Mouse (Mus musculus): ENCODE data around the gene Bahcc1. TPM values are rescaled to one million over a fixed set of nuclear protein-coding genes. Genes with fewer than 3 reads are reported as not detected.

Bahcc1 gene
- polyA plus RNA-seq, 1 experiment from 2014 or later, result 3.1 TPM

GRCm38 (mm10) chr11:120226421-120227280 lies 6.1 kb upstream of the Bahcc1 start:
- Histone ChIP-seq H3K9me3 (ENCODE audit: control insufficient read depth) (no peaks in the 10 kb centered on the region), H3K36me3 (ENCODE audit: control insufficient read depth, insufficient read depth) (no peaks in the 10 kb centered on the region), H3K4me2 (replicated peaks; ENCODE audit: low read depth) (no peak overlapping the region), H3K9ac (ENCODE audit: low read depth, low read length) (no peak overlapping the region), H3K4me3 (ENCODE audit: low read depth, low read length) (no peak overlapping the region), H3K27me3 (replicated peaks; ENCODE audit: control insufficient read depth, insufficient read depth, low read length) (no peaks in the 10 kb centered on the region), H3K4me1 (replicated peaks; ENCODE audit: control insufficient read depth, insufficient read depth, low read length) (peaks cover 43% of the 10 kb centered on the region), H3K27ac (ENCODE audit: low read depth, low read length) (no peak overlapping the region)
- TF ChIP-seq CTCF (IDR thresholded peaks at IDR 0.05; ENCODE audit: low read depth), result no peak
- WGBS, result 78% methylated on average over 12 of the region's 12 CpGs
- no peak for ATAC-seq

- peak overlapping the region; percentile 97 for H3K4me2 ChIP-seq (replicated peaks; ENCODE audit: low read depth)
- no peaks in the 10 kb centered on the region for H3K36me3 ChIP-seq (ENCODE audit: control insufficient read depth, insufficient read depth)
- 28% methylated on average over 8 of the region's 8 CpGs for WGBS
- H3K27me3 ChIP-seq (replicated peaks; ENCODE audit: control insufficient read depth, insufficient read depth, low read length), result no peaks in the 10 kb centered on the region
- H3K4me3 ChIP-seq (ENCODE audit: low read depth, low read length), result no peak overlapping the region
- peak overlapping the region; percentile 19 for H3K9ac ChIP-seq (ENCODE audit: low read depth, low read length)
- H3K9me3 ChIP-seq (ENCODE audit: control insufficient read depth), result no peaks in the 10 kb centered on the region
- TF ChIP-seq CTCF (IDR thresholded peaks at IDR 0.05; ENCODE audit: low read depth), result no peak
- H3K4me1 ChIP-seq (replicated peaks; ENCODE audit: control insufficient read depth, insufficient read depth, low read length), result peaks cover 49% of the 10 kb centered on the region
- H3K27ac ChIP-seq (ENCODE audit: low read depth, low read length), result peak overlapping the region; percentile 36; the same call in 1 of the 2 replicates
- no peak for ATAC-seq
Measured at GRCm38 (mm10) chr11:120227571-120228051, 5.1 kb upstream of the Bahcc1 start.

- H3K27me3 ChIP-seq (replicated peaks; ENCODE audit: control insufficient read depth, insufficient read depth, low read length), result no peaks in the 10 kb centered on the region
- peak overlapping the region; percentile 19; the same call in 1 of the 2 replicates for H3K9ac ChIP-seq (ENCODE audit: low read depth, low read length)
- WGBS, result 32% methylated on average over 9 of the region's 9 CpGs
- H3K9me3 ChIP-seq (ENCODE audit: control insufficient read depth), result no peaks in the 10 kb centered on the region
- peak overlapping the region; percentile 97 for H3K4me2 ChIP-seq (replicated peaks; ENCODE audit: low read depth)
- ATAC-seq, result no peak
- peaks cover 46% of the 10 kb centered on the region for H3K4me1 ChIP-seq (replicated peaks; ENCODE audit: control insufficient read depth, insufficient read depth, low read length)
- no peak for TF ChIP-seq CTCF (IDR thresholded peaks at IDR 0.05; ENCODE audit: low read depth)
- peak overlapping the region; percentile 82; the same call in 1 of the 2 replicates for H3K4me3 ChIP-seq (ENCODE audit: low read depth, low read length)
- H3K36me3 ChIP-seq (ENCODE audit: control insufficient read depth, insufficient read depth), result no peaks in the 10 kb centered on the region
- H3K27ac ChIP-seq (ENCODE audit: low read depth, low read length), result peak overlapping the region; percentile 47; the same call in 1 of the 2 replicates
Measured at GRCm38 (mm10) chr11:120228116-120228890, 4.4 kb upstream of the Bahcc1 start.

GRCm38 (mm10) chr11:120228911-120229437 lies 3.8 kb upstream of the Bahcc1 start:
- 22% methylated on average over 7 of the region's 7 CpGs for WGBS
- H3K9me3 ChIP-seq (ENCODE audit: control insufficient read depth), result no peaks in the 10 kb centered on the region
- peak overlapping the region; percentile 97 for H3K4me2 ChIP-seq (replicated peaks; ENCODE audit: low read depth)
- peak; percentile 34 for TF ChIP-seq CTCF (IDR thresholded peaks at IDR 0.05; ENCODE audit: low read depth)
- H3K36me3 ChIP-seq (ENCODE audit: control insufficient read depth, insufficient read depth), result no peaks in the 10 kb centered on the region
- no peaks in the 10 kb centered on the region for H3K27me3 ChIP-seq (replicated peaks; ENCODE audit: control insufficient read depth, insufficient read depth, low read length)
- H3K4me1 ChIP-seq (replicated peaks; ENCODE audit: control insufficient read depth, insufficient read depth, low read length), result peaks cover 40% of the 10 kb centered on the region
- peak overlapping the region; percentile 47; the same call in 1 of the 2 replicates for H3K27ac ChIP-seq (ENCODE audit: low read depth, low read length)
- H3K4me3 ChIP-seq (ENCODE audit: low read depth, low read length), result peak overlapping the region; percentile 82
- H3K9ac ChIP-seq (ENCODE audit: low read depth, low read length), result no peak overlapping the region
- no peak for ATAC-seq

DNA sequence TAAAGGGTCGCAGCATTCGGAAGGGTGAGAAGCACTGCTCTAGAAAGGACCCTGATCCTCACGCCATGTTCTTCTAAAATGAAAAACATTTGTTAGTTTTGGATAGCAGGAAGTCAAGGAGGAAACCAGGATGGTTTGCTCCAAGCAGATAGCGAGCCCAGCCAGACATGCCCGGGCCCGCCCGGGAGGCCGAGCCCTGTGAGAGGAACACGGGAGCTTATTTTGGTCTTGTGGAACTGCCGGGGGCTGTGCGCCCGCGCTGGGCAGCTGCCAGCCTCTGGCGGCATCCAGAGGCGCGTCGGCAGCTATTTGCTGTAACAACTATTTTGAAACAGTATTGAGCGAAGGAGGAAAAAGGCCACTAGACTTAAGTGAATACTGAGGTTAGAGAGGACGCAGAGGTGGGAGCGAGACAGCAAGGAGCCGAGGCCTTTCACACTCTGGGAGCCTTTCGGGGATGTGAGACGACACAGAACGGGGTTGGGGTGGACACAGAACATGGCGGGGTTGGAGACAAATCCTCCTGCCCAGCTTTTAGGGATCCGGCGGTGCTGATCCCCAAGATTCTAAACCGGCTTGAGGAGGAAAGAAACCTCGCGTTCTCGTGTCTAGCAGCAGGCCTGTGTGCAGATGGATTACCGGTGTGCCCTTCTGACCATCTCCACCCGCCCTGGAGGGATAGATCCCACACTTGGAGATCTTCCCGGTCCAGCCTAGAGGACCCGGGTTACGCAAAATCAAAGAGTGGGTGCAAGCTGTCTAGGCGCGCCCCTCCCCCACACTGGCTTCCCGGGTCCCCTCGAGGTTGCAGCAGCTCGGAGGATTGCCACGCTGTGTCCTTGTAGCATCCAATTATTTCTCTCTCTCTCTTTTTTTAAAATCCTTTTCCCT lies 2.6 kb upstream of the Bahcc1 start:
- peak overlapping the region; percentile 82 for H3K4me3 ChIP-seq (ENCODE audit: low read depth, low read length)
- peak overlapping the region; percentile 69 for H3K27ac ChIP-seq (ENCODE audit: low read depth, low read length)
- no peak for ATAC-seq
- no peaks in the 10 kb centered on the region for H3K36me3 ChIP-seq (ENCODE audit: control insufficient read depth, insufficient read depth)
- H3K4me2 ChIP-seq (replicated peaks; ENCODE audit: low read depth), result peak overlapping the region; percentile 97
- peaks cover 28% of the 10 kb centered on the region for H3K4me1 ChIP-seq (replicated peaks; ENCODE audit: control insufficient read depth, insufficient read depth, low read length)
- no peaks in the 10 kb centered on the region for H3K9me3 ChIP-seq (ENCODE audit: control insufficient read depth)
- WGBS, result 2% methylated on average over 40 of the region's 42 CpGs
- TF ChIP-seq CTCF (IDR thresholded peaks at IDR 0.05; ENCODE audit: low read depth), result no peak
- H3K27me3 ChIP-seq (replicated peaks; ENCODE audit: control insufficient read depth, insufficient read depth, low read length), result no peaks in the 10 kb centered on the region
- H3K9ac ChIP-seq (ENCODE audit: low read depth, low read length), result peak overlapping the region; percentile 96
